In genomic region chr8:91355956-91356699, GRCm38 (mm10) we compare ENCODE assay signal across 14 mouse cellular contexts. TPM values are rescaled to one million over a fixed set of nuclear protein-coding genes. Genes with fewer than 3 reads are reported as not detected.
A peak's percentile ranks its signal among the peaks of the same experiment; 100 is the strongest.
DNase-seq lines count a peak whose midpoint lies in the region; ATAC-seq lines count a peak whose summit lies in the region.
"Had no signal": no experiment of that assay in that cellular context is flagged by ENCODE, and none has a peak within 500 bp of the region (broad histone marks: within the 10 kb centered on the region; RNA-seq: fewer than 3 reads in every experiment).

No protein-coding gene starts in this region.

- H3K4me1 ChIP-seq in heart, embryonic 10.5 days: peaks cover 28% of the 10 kb centered on the region
- peaks cover 40% of the 10 kb centered on the region for H3K4me1 ChIP-seq in hindbrain, embryonic 10.5 days (replicated peaks)
- H3K4me1 ChIP-seq in midbrain, embryonic 11.5 days (ENCODE audit: control insufficient read depth, insufficient read depth, low read length): peaks cover 18% of the 10 kb centered on the region
- H3K4me1 ChIP-seq in neural tube, embryonic 14.5 days (ENCODE audit: control insufficient read depth, insufficient read depth, low read length): peaks cover 19% of the 10 kb centered on the region

- H3K4me3 ChIP-seq in heart, embryonic 10.5 days: no peak overlapping the region
- no peak overlapping the region for H3K4me3 ChIP-seq in hindbrain, embryonic 10.5 days
- no peak overlapping the region for H3K4me3 ChIP-seq in midbrain, embryonic 11.5 days (ENCODE audit: low read depth, low read length)
- no peak overlapping the region for H3K4me3 ChIP-seq in neural tube, embryonic 14.5 days (ENCODE audit: low read depth, low read length)
- H3K4me3 ChIP-seq: embryonic facial prominence, embryonic 15.5 days; heart, embryonic 15.5 days; kidney, embryonic 15.5 days had no signal

- H3K36me3 ChIP-seq in heart, embryonic 10.5 days: no peaks in the 10 kb centered on the region
- 0 out of 2 replicates have a peak, but pooled peaks cover 3% of the 10 kb centered on the region for H3K36me3 ChIP-seq in hindbrain, embryonic 10.5 days
- H3K36me3 ChIP-seq in midbrain, embryonic 11.5 days (ENCODE audit: control insufficient read depth, insufficient read depth, low read length): no peaks in the 10 kb centered on the region
- no peaks in the 10 kb centered on the region for H3K36me3 ChIP-seq in neural tube, embryonic 14.5 days (ENCODE audit: control insufficient read depth, insufficient read depth, low read length)
- H3K36me3 ChIP-seq: embryonic facial prominence, embryonic 15.5 days; heart, embryonic 15.5 days; kidney, embryonic 15.5 days had no signal

- WGBS in heart, embryonic 10.5 days: 92% methylated on average over 11 of the region's 11 CpGs
- 77% methylated on average over 11 of the region's 11 CpGs for WGBS in hindbrain, embryonic 10.5 days
- WGBS in midbrain, embryonic 11.5 days: 73% methylated on average over 11 of the region's 11 CpGs
- 42% methylated on average over 11 of the region's 11 CpGs for WGBS in neural tube, embryonic 14.5 days

- peak; percentile 31 for DNase-seq in heart, embryonic 10.5 days (ENCODE audit: low spot score)
- DNase-seq in heart, postnatal 14 days: no peak
- no peak for DNase-seq in hindbrain, embryonic 10.5 days (ENCODE audit: low spot score)
- DNase-seq in midbrain, embryonic 11.5 days (ENCODE audit: low spot score, missing footprints): no peak
- no peak for DNase-seq in right cerebral cortex, postnatal 25 days
- no peak for DNase-seq in MN1 (ENCODE audit: low spot score)
- DNase-seq in adrenal gland, adult 2 months: no peak
- DNase-seq: cerebellum, adult 8-10 months; right cerebral cortex, adult 18-20 months; thymus, postnatal 25 days had no signal

- peak overlapping the region; percentile 17; the same call in 1 of the 2 replicates for H3K4me2 ChIP-seq in midbrain, embryonic 11.5 days
- no peak overlapping the region for H3K4me2 ChIP-seq in neural tube, embryonic 14.5 days (ENCODE audit: low read depth, low read length)
- H3K4me2 ChIP-seq: embryonic facial prominence, embryonic 15.5 days; heart, embryonic 15.5 days; kidney, embryonic 15.5 days had no signal

- intact Hi-C loops in heart, postnatal 14 days (cut with DNase I): no loop called here

- H3K27ac ChIP-seq in heart, embryonic 10.5 days: no peak overlapping the region
- H3K27ac ChIP-seq in hindbrain, embryonic 10.5 days: 0 out of 2 replicates have a peak overlapping the region, but pooled peaks have one; percentile 41
- H3K27ac ChIP-seq in midbrain, embryonic 11.5 days (ENCODE audit: low read depth, low read length): no peak overlapping the region
- H3K27ac ChIP-seq in neural tube, embryonic 14.5 days (ENCODE audit: low read depth, low read length): no peak overlapping the region
- H3K27ac ChIP-seq: embryonic facial prominence, embryonic 15.5 days; heart, embryonic 15.5 days; kidney, embryonic 15.5 days had no signal

- H3K27me3 ChIP-seq in heart, embryonic 10.5 days (ENCODE audit: insufficient read depth, poor library complexity, severe bottlenecking): no peaks in the 10 kb centered on the region
- no peaks in the 10 kb centered on the region; the same call in 1 of the 2 replicates for H3K27me3 ChIP-seq in hindbrain, embryonic 10.5 days (ENCODE audit: insufficient read depth, poor library complexity, severe bottlenecking)
- H3K27me3 ChIP-seq in midbrain, embryonic 11.5 days (ENCODE audit: control insufficient read depth, insufficient read depth, low read length): no peaks in the 10 kb centered on the region
- H3K27me3 ChIP-seq in neural tube, embryonic 14.5 days (ENCODE audit: control insufficient read depth, insufficient read depth, low read length): no peaks in the 10 kb centered on the region
- H3K27me3 ChIP-seq: embryonic facial prominence, embryonic 15.5 days; heart, embryonic 15.5 days; kidney, embryonic 15.5 days had no signal

- H3K9me3 ChIP-seq in heart, embryonic 10.5 days: no peaks in the 10 kb centered on the region
- no peaks in the 10 kb centered on the region for H3K9me3 ChIP-seq in hindbrain, embryonic 10.5 days
- H3K9me3 ChIP-seq in midbrain, embryonic 11.5 days (ENCODE audit: control insufficient read depth, low read length): no peaks in the 10 kb centered on the region
- H3K9me3 ChIP-seq in neural tube, embryonic 14.5 days (ENCODE audit: control insufficient read depth, low read length): no peaks in the 10 kb centered on the region
- H3K9me3 ChIP-seq: embryonic facial prominence, embryonic 15.5 days; heart, embryonic 15.5 days; kidney, embryonic 15.5 days had no signal

- peak; percentile 82 for ATAC-seq in midbrain, embryonic 11.5 days (ENCODE audit: low FRiP score)
- ATAC-seq in neural tube, embryonic 14.5 days (ENCODE audit: low read depth): peak; percentile 55; the same call in 1 of the 2 replicates

- H3K9ac ChIP-seq in midbrain, embryonic 11.5 days (ENCODE audit: low read length): no peak overlapping the region
- no peak overlapping the region for H3K9ac ChIP-seq in neural tube, embryonic 14.5 days (replicated peaks; ENCODE audit: low read depth, low read length)
- H3K9ac ChIP-seq: embryonic facial prominence, embryonic 15.5 days; heart, embryonic 15.5 days; kidney, embryonic 15.5 days had no signal

RNA-seq across cellular contexts. Expression of gene Fto, which starts 42.8 kb away (rescaled TPM):
- polyA plus RNA-seq in heart, embryonic 10.5 days (2016; fragmentation: Nextera tagmentation; extraction: Ambion mirVana): 81.7 and 83.2 TPM in 2 replicates
- total RNA-seq in heart, postnatal 14 days (2021): 10 to 100 TPM; 68.6 to 70.4 TPM
- 89.1 and 103 TPM in 2 replicates for polyA plus RNA-seq in hindbrain, embryonic 10.5 days (2016; fragmentation: Nextera tagmentation; extraction: Ambion mirVana)
- polyA plus RNA-seq in midbrain, embryonic 11.5 days (2014; fragmentation: Nextera tagmentation; extraction: Ambion mirVana): 105 and 110 TPM in 2 replicates
- polyA plus RNA-seq in neural tube, embryonic 14.5 days (2014; fragmentation: Nextera tagmentation; extraction: Ambion mirVana): 144 and 167 TPM in 2 replicates
- total RNA-seq in adrenal gland, adult 2 months (2021): 10 to 100 TPM; 74.8 to 77.1 TPM
- 19.2 and 22.0 TPM in 2 replicates for polyA plus RNA-seq in adrenal gland, adult 2 months (2012; rRNA removed)

RNA-seq across cellular contexts. Expression of gene Rpgrip1l, which starts 43.1 kb away (rescaled TPM):
- polyA plus RNA-seq in heart, embryonic 10.5 days (2016; fragmentation: Nextera tagmentation; extraction: Ambion mirVana): 9.2 and 9.3 TPM in 2 replicates
- 1 to 10 TPM; 3.2 to 3.6 TPM for total RNA-seq in heart, postnatal 14 days (2021)
- polyA plus RNA-seq in hindbrain, embryonic 10.5 days (2016; fragmentation: Nextera tagmentation; extraction: Ambion mirVana): 8.9 and 12.9 TPM in 2 replicates
- 13.9 and 16.9 TPM in 2 replicates for polyA plus RNA-seq in midbrain, embryonic 11.5 days (2014; fragmentation: Nextera tagmentation; extraction: Ambion mirVana)
- 11.8 and 16.5 TPM in 2 replicates for polyA plus RNA-seq in neural tube, embryonic 14.5 days (2014; fragmentation: Nextera tagmentation; extraction: Ambion mirVana)
- 1 to 10 TPM; 7.2 to 8.1 TPM for total RNA-seq in adrenal gland, adult 2 months (2021)
- polyA plus RNA-seq in adrenal gland, adult 2 months (2012; rRNA removed): 0.27 and 0.28 TPM in 2 replicates
